Mouse (Mus musculus): ENCODE results near the gene Scaper.

- TF ChIP-seq GATA1 (IDR thresholded peaks at IDR 0.05; ENCODE audit: borderline replicate concordance, low read length) (no peak), CTCF (IDR thresholded peaks at IDR 0.05; ENCODE audit: low read depth, low read length) (no peak), POLR2AphosphoS5 (IDR thresholded peaks at IDR 0.05; ENCODE audit: insufficient replicate concordance, low read depth, low read length) (no peak), TAL1 (conservative IDR thresholded peaks at IDR 0.05; ENCODE audit: low read depth, low read length) (no peak)
These were observed 394.6 kb downstream of the Scaper start for GRCm38 (mm10) chr9:55543336-55543702.
